Mouse (Mus musculus) c-Kit-positive CD71-positive TER-119-positive erythroid progenitor cells, embryonic 14.5 days (primary cell): ENCODE measurements around the gene Dock2.

Experiments
- DNase-seq: peaks from one replicate; pipeline ENCODE4 v3.0.0-alpha.2; 2013; ENCODE audit warnings: low spot score

The Dock2 gene

DNA sequence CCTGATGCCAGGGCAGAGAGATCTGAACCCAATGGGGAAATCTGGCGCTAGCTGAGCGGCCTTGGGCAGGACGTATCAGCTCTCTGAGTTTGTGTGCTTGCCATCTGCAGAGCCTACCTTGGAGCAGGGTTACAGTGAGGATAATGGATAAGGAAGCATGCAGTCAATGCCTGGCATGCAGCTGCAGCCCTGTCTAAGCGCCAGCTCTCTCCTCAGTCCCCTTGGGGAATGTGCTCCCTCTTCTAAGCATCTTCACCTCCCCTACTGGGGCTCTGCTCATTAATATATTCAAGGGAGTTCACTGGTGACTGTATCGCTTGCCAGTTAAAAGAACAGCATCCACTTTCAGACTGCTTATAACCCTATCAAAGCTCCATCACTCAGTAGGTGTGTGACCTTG lies 439.4 kb downstream of the Dock2 start:
- DNase-seq = no peak

DNA sequence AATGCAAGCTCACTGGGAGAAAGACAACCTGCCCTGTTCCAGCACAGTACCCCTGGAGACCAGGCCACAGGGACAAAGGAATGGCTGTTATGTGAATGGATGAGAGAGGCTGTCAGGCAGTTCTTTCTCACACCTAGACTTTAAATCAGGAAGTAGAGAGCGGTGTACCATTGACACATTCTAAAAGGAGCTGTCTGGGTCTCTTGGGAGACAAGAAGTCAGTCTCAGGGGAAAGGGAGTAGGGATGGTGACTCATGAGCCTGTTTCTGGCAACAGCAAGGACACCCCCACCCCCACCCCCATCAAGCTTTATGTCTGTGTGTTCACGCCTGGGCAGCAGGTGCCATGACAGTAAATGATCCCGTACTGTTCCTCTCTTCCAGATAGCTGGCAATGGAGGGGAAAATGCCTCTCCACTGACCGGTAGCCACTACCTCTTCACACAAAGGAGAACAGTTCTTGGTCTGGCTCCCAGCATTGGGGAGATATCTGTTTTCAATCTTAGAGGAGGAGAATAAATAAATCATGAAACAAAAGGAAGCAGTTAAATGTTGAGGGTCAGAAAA lies 439.9 kb downstream of the Dock2 start:
- no peak for DNase-seq

DNA sequence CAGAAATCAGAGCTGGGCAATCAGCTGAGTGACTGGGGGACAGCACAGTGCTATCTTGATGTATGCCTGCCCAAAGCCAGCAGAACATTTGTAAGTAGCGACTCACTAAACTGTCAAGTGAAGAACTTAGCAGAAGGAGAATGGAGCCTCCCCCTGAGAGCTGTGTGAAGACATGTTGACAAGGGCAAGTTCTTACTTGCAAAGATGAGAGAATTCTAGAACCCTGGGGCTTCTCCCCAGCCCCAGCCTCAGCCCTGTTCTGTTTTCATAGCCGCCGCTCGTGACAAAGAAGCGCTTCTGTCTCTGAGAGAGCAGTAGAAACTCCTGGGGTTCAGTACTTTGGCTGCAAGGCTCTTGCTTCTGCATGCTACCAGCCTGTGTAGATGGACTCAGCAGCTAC lies 444.0 kb downstream of the Dock2 start:
- no peak for DNase-seq

DNA sequence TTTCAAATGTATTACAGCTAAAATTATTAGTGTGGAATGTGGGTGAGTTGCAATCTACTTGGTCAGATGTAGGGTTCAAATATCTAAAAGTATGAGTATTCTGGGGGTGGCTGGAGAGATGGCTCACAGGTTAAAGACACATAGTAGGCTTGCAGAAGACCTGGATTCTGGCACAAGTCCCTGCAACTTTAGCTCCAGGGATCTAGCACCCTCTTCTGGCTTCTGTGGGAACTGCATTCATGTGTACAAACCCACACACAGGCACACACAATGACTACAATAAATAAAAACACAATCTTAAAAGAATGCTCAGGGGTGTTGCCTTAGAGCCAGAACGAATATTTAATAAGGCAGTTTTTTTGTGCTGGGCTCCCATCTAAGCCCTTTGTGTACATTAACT lies 445.8 kb downstream of the Dock2 start:
- DNase-seq = no peak

DNA sequence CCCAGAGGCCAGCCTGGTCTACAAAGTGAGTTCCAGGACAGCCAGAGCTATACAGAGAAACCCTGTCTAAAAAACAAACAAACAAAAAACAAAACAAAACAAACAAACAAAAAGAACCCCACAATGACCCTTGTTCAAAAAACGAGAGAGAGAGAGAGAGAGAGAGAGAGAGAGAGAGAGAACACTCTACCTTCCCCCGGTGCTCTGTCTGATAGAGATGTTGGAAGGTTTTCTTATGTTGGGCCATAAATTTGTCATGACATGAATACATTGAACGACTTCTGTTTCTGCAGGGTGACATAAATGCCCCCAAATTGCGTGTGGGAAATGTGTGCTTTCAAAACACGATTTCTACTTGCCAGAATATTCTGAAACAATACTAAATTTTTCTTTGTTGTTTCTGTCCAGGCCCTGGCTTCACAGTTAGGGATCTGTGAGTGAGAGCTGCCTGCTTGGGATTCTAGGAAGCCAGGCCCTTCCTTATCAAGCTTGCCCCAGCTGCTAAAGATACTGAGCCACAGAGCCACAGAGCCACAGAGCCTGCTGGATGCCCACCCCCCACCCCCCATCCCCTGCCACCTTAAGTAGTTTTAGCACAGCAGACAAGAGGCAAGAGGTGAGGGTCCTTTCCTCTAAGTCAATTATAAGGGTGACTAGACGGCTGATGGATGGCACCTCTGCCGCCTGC lies 451.2 kb downstream of the Dock2 start:
- DNase-seq = peak; percentile 71

DNA sequence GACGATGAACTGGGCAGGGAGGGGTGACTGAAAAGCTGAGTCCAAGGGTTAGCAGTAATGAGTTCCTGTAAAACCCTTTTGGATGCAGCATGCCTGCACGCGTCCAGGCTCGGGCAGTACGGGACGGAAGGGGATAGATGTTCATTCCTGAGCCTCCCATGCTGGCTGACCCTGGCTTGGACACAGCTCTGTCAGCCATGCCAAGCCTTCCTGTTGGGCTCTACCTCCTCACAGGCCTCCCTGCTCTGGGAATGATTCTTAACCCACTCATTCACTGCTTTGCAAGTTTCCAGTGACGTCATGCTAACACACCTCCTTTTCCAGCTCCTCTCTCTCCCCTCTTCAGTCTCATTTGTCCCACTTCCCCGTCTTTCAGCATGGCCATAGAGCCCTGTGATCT lies 460.0 kb downstream of the Dock2 start:
- no peak for DNase-seq

DNA sequence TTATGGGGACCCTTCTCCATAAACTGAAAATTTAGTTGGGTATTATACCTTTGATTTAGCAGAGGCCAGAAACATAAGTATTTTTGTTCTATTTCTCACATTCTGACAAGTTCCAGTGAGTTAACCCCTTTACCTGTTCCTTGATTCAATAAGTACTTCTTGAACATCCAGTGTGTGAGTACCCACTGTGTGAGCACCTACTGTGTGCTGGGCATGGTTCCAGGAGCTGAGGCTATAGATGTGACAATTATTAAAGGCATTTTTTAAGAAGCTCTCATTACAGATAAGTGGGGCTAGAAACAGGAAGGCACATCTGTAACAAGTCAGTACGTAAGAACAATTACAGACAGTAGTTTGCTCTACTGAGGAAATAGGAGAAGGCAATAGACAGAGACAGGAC lies 464.4 kb downstream of the Dock2 start:
- DNase-seq = no peak

DNA sequence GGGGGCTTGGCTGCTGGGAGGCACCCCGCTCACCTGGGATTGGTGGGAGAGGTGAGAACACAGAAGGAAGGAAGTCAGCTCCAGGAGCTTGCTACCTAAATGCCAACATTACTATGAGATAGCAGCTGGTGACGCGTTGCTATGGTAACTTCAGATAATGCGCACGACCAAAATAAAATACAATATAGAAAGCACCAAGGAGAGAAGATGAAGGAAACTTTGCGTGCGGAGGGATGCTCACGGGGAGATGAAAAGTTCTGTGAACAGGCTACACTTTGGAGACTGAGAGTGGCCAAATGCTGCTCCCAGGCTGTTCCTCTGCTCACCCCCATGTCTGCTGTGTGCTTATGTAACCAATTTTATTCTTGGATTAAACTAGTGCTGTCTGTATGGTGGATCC lies 466.7 kb downstream of the Dock2 start:
- DNase-seq = no peak

DNA sequence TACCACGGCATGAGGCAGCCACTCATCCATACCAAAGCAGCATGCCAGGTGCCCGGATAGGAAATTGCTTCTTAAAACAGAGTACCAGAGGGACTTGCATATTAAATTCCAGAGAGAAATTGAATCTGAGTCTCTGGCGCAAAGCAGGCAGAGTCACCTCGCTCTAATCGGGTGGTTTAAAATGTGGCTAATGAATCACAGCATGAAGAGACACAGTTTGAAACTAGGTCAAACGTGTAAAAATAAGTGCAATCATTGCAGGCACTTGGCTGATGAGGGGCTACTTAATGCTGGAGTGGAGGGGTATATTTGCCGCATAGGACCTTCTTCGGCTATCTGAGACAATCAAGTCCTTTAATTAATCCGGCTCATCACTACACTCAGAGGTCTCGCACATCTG lies 467.5 kb downstream of the Dock2 start:
- no peak for DNase-seq

DNA sequence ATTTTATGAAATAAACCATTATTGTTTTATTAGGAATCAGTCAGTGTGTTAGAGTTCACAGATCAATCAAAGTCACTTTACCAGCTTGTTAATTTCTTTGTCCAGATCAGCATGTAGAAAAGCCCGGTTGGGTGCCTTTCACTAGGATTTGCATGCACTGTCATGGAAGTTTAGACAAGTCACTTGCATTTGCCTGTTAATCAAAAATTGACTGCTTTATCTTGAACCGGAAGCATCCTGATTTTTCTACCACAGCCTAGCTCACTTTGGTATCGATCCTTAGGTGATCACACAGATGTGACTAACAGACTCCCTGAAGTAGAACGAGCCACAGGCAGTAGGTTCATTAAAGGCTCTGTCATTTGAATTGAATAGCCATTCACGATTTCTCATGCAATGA lies 468.3 kb downstream of the Dock2 start:
- no peak for DNase-seq

DNA sequence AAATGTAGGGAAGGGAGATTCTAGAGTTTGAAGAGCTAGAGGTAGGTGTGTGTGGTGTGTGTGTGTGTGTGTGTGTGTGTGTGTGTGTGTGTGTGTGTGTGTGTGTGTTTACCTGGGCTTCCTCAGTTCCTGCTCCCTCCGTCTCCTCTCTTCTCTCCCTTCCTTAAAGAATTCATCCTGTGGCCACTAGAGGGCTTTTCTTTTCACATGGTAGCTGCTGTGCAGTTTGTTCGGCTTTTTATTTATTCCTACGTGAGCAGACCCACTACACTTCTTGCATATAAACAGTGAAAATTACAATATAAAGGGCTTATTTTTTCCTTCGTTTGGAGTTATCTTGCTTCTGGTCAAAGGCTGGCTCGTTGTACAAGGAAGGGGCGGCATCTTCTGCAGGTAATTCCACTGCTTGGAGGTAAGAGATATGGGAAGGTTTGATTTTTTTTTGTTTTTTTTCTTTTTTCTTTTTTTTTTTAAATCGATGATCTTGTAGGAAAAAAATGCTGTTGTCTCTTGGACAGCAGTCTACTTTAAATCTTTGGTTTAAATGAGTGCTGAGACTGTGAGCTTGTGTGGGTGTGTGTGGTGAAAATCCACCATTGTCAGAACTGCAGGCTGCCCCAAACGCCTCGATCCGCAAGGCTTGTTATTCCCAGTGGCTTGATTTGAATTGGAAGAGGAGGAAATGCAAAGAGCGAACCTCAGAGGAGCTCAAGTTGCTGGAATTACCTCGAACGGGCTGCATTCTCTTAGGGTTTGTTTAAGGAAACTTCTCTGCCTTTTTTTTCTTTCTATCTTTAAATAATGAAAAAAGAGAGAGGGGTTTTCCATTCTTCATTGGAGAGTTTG lies 468.9 kb downstream of the Dock2 start, which contains the start of gene Fam196b:
Gene Fam196b, plus strand, starts transcription at position 289 of the 846 bp plus-strand sequence.
- DNase-seq = no peak

DNA sequence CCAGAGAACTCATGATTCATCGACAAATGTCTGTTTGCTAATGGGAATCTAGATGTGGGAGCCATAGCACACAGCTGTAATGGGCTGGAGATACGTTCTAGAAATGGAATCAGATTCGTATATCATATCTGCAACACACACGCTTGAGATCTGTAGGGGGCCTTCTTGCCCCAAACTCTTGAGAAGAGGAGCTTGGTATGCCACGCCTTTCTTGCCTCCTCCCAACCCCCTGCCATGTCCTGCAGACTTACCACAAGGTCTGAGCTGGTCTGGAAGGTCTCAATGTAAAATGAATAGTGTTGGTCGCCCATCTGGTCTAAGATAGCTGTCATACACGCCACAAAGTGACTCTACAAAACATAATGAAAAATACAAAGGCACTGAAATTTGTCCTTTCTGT lies 471.5 kb downstream of the Dock2 start:
- no peak for DNase-seq

DNA sequence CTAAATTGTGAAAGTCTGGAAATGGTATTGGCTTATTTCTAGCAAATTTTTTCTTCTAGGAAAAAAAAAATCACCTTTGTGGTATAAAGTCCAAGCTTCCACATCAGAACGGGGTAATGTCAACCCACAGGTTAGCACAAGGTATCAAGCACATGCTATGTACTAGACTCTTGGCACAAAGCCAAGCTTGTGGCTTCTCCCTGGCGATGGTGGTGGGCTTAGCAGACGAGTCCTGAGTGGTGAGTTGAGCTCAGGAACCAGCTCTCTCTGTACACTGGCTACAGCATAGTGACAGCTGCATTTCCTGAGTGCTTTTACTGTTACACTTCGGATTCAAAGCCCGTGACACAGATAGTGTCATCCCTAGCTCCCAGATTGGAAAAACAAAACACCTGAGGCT lies 472.0 kb downstream of the Dock2 start:
- no peak for DNase-seq

DNA sequence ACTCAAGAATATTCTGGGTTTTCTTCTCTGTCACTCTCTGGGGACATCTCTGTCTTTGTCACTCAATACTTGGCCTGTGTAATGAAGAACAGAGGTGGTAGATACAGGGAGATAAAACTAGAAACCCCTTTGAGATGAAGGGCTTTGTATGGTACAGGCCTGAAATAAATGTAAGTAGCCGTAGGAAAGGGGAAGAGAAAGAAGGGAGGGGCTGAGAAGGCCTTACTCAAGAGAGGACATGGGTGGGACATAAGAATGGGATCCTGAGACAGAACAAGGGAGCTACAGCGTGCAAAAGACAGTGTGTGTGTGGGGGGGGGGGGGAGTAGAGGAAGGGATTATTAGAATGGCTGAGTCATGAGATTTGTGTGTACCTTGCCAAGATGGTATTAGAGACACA lies 474.3 kb downstream of the Dock2 start:
- no peak for DNase-seq

DNA sequence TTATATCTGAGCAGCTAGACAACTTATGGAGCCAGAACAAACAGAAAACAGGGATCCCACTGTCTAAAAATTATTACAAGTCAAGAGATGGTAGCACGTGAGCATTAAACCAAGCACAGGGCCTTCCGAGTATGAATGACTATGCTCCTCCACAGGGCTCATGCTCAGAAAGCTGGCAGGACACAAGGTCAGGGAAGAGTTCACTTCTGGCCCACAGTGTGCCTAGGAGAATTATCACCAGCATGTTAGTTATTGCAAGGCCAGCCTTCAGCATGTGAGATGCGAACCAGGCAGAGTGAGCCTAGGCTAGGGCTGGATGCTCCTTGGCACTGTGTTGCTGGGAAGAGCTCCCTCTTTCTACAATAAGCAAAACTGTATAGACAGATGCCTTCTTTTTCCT lies 475.0 kb downstream of the Dock2 start:
- no peak for DNase-seq

DNA sequence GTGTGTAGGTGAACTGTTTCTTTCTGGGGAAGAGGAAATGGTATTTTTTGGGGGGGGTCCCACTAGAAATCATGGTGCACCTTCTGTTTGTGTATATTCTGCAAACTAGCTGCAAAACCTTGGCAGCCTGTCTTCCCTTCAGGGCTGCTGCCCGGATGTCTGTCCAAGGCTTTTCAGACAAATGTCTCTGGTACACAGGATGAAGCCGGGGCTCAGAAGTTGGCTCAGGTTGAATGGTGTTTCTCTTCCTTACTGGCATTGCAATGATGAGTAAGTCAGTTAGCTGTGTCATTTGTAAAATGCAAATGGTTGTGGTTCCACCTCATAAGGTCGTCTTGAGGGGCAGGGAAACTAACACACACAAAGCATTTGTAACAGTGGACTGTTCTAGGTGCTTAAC lies 477.5 kb downstream of the Dock2 start:
- DNase-seq = no peak

DNA sequence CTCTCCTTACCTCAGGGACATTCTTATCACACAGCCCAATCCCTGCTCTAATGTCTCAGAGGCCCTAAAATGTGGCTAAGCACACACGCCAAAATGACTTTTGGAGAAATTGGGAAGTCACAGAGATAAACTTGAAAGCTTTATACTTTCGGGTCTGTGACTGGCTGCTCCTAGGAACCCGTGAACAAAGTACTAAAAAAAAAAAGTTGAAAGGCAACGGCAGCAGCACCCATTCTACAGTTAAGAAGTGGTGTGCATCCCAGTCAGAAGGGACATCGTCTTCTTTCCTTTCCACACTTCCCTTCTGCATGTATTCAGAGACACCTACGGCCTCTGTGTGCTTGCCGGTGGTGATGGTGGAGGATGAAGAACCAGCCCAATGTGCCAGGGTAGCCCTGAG lies 483.6 kb downstream of the Dock2 start:
- DNase-seq = no peak

DNA sequence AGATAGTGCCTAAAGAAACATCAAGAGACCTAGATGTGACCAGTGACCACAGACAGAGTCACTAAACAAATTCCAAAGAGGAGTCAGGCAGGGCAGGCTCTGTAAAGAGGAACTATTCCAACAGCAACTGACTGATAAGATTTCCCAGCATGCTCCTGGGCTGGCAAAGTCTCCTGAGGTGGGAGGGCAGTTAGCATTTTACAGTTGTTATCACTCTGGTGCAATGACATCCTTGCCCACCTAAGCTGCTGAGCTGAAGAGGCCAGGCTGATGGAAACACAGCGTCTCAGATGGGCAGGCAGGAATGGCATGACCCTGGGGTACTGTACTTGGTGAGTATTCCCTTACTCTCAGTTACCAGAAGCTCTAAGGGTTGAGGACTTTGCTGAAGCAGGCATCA lies 484.1 kb downstream of the Dock2 start:
- peak; percentile 62 for DNase-seq

DNA sequence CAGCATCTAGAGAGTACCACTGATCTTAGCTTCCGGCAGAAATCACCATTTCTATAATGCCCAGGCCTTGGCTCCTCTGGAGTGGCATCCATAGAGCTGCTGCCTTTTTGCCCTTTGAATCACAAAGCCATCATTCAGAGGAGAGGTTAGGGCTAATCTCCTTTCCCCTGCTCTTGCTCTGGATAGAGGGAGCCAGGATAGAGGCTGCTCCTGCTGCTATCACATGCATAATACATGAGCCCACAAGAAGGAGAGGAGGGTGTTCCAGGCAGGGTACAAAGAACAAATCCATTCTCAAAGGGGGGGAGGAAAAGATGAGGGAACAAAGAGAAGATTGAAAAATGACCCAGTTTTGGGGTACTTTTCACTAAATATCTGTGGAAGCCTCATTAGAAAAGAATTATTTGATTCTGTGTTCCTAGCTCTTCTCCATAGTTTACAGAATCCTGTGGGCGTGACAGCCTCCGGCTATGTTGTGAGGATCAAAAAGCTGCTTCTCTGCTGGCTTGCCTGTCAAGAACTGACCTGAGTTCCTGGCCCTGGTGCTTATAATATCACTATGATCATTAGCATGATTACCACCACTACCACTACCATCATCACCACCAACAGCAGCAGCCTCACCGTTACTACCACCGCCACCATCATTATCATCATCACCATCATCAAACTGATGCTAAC lies 485.9 kb downstream of the Dock2 start:
- DNase-seq = no peak

DNA sequence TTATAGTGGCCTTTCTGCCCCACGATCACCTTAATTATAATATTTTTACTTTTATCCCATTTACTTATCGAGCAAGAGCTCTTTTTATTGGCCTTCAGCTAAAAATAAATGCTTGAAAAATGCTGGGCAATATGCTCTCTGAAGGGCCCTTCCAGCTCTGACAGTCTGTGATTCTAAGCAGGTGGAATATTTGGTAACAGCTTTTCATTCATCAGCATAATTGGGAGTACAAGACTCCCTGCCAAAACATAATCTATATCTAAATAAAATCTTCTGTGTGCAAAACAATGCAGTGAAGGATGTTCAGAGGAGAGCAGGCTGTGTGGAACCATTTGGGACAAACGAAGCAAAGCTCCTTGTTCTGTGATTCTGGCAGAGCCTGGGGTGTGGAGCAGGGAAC lies 492.4 kb downstream of the Dock2 start:
- DNase-seq = no peak

DNA sequence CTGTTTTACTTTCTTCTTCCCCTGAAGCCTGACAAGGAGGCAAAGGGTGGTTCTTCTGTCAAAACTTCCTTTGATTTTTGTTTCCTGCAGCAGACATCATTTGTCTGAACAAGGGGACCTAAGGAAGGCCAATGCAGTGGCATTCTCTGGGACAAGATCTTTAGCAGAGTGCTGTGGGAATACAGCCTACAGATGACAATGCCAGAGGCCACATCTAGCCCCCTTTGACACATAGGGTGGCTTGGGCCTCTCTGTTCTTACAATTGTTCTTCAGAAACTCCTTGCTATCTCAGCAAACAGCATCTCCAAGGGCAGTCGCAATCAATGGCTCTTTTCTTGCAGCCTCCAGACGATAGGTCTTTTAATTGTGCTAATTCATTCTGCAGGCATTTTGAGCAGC lies 493.0 kb downstream of the Dock2 start:
- no peak for DNase-seq

DNA sequence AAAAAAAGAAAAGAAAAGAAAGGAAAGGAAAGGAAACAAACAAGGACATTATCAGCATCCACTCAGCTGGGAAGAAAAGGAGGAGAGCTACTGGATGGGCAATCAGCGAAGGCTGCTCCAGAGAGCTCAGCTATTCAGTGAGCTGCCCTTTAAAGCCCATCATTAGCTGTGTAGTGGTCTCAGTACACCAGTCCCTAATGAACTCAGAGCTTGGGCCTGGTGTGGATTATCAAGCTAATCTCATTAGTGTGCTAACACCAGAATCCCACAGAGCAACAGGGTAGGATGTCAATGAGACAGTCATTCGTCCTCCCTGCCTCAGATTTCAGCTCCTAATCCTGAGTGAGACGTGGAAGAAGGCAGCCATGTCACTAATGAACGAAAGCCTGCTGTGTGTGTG lies 493.4 kb downstream of the Dock2 start:
- DNase-seq = no peak
